Mouse (Mus musculus) midbrain, embryonic 16.5 days (tissue): Measurements from ENCODE around the gene Olfr63. TPM values are rescaled to one million over a fixed set of nuclear protein-coding genes. Genes with fewer than 3 reads are reported as not detected.
A peak's percentile ranks its signal among the peaks of the same experiment; 100 is the strongest.
"Not testable (repeated sequence)": the region's sequence is repeated elsewhere in the genome, so short reads cannot be mapped to it uniquely, and the experiment has no call there.

Source experiments
- ATAC-seq: fragments of 200-750 bp; cut with Nextera tagmentation; 2 replicates; pipeline ENCODE4 v1.8.0; 2017; ENCODE audit warnings: moderate TSS enrichment
- H3K27ac ChIP-seq: fragments of 300-500 bp; sonication (generic); 2 replicates; pipeline ENCODE4 v1.5.1; 2014; ENCODE audit warnings: mild to moderate bottlenecking, low read length, mixed read lengths
- H3K27me3 ChIP-seq: fragments of 300-500 bp; sonication (generic); 2 replicates; pipeline ENCODE4 v1.6.1; 2014; ENCODE audit warnings: low read depth, low read length, mixed read lengths; ENCODE audit not compliant: control insufficient read depth, insufficient read depth
- H3K36me3 ChIP-seq: fragments of 300-500 bp; sonication (generic); 2 replicates; pipeline ENCODE4 v1.6.1; 2014; ENCODE audit warnings: mild to moderate bottlenecking, low read length, moderate library complexity, mixed read lengths; ENCODE audit not compliant: control insufficient read depth, insufficient read depth
- H3K4me1 ChIP-seq: fragments of 300-500 bp; sonication (generic); 2 replicates; pipeline ENCODE4 v1.6.1; 2014; ENCODE audit warnings: mild to moderate bottlenecking, low read length, mixed read lengths; ENCODE audit not compliant: control insufficient read depth, insufficient read depth
- H3K4me2 ChIP-seq: fragments of 300-500 bp; sonication (generic); 2 replicates; pipeline ENCODE4 v1.6.1; 2014; ENCODE audit warnings: mild to moderate bottlenecking, low read length, mixed read lengths
- H3K4me3 ChIP-seq: fragments of 300-500 bp; sonication (generic); 2 replicates; pipeline ENCODE4 v1.5.1; 2014; ENCODE audit warnings: low read depth, mild to moderate bottlenecking, low read length, moderate library complexity, mixed read lengths
- H3K9ac ChIP-seq: fragments of 300-500 bp; sonication (generic); 2 replicates; pipeline ENCODE4 v1.6.1; 2014; ENCODE audit warnings: low read depth, low read length, mixed read lengths
- H3K9me3 ChIP-seq: fragments of 300-500 bp; sonication (generic); replicated peaks from 2 replicates; pipeline ENCODE4 v1.6.1; 2014; ENCODE audit warnings: mild to moderate bottlenecking, low read length, mixed read lengths; ENCODE audit not compliant: control insufficient read depth, poor library complexity, severe bottlenecking
- WGBS: fragments of 180-500 bp; shearing (Covaris S2); extraction: QIAGEN DNeasy Blood & Tissue Kit; methylation state at CpG from one replicate; pipeline ENCODE4 v1.1.7; 2014; 5-methylcytosine and 5-hydroxymethylcytosine counted together
- polyA plus RNA-seq: library from polyadenylated mRNA; unstranded; fragments of >200 nt; fragmentation: Nextera tagmentation; extraction: Ambion mirVana; gene quantifications from 2 replicates; pipeline ENCODE4 v1.2.1, GENCODE M21; 2015

Olfr63 gene
- 0.03 TPM in 1 of 2 replicates, not detected in the other for polyA plus RNA-seq

DNA sequence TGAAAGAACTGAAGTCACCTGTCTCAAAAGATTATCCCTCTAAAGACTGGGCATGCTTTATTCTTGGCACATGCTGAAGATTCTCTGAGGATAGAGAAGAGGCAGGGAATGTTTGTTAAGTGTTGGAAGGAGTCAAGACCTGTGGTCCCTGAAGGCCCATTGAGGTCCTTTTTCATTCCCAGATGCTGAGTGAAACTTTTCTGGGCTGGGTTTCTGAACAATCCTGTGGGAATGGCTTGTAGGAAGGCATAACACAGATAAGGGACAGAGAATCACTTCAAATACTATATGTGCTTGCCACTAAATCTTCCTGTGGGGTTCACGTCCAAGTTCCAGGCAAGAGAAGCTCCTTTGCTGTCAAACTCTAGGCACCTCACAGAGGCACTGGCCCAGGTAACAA, at the start of gene Olfr63:
TSS of gene Olfr63 (plus strand) at position 301 of the 400 bp plus-strand sequence.
- H3K4me1 ChIP-seq, result no peaks in the 10 kb centered on the region
- H3K4me3 ChIP-seq, result no peak within 1 kb of the TSS
- H3K27ac ChIP-seq, result no peak within 1 kb of the TSS
- H3K9ac ChIP-seq, result no peak within 1 kb of the TSS
- H3K36me3 ChIP-seq, result no peaks in the 10 kb centered on the region
- no peaks in the 10 kb centered on the region for H3K9me3 ChIP-seq
- no peak for ATAC-seq
- no peak within 1 kb of the TSS for H3K4me2 ChIP-seq
- H3K27me3 ChIP-seq, result no peaks in the 10 kb centered on the region; the same call in 1 of the 2 replicates
- 68% methylated on average over 1 of the region's 1 CpGs for WGBS

DNA sequence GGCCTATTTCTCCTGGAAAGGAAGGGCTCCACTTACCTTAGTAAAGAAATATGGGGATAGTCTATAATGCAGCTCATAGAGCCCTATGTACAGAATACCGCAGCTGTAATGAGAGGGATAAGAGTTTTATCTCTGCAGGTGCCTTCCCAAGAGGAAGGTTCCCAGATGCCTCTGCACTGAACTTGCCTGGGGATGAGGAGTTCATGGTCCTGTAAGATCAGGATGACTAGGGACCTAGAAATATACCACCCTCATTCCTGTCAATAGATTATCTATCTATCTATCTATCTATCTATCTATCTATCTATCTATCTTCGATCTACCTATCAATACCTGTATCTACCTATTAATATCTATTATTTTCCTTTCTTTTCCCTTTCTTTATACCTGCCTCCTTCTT, 42.9 kb upstream of the Olfr63 start, which contains the start of gene Olfr1564:
TSS of gene Olfr1564 (minus strand) at position 101 of the 400 bp plus-strand sequence.
- no peaks in the 10 kb centered on the region for H3K4me1 ChIP-seq
- ATAC-seq, result no peak
- H3K27me3 ChIP-seq, result no peaks in the 10 kb centered on the region
- H3K27ac ChIP-seq, result no peak within 1 kb of the TSS
- no peak within 1 kb of the TSS for H3K4me3 ChIP-seq
- H3K9me3 ChIP-seq, result peaks cover 7% of the 10 kb centered on the region
- H3K36me3 ChIP-seq, result no peaks in the 10 kb centered on the region
- 82% methylated on average over 2 of the region's 2 CpGs for WGBS
- H3K4me2 ChIP-seq, result no peak within 1 kb of the TSS
- H3K9ac ChIP-seq, result no peak within 1 kb of the TSS

DNA sequence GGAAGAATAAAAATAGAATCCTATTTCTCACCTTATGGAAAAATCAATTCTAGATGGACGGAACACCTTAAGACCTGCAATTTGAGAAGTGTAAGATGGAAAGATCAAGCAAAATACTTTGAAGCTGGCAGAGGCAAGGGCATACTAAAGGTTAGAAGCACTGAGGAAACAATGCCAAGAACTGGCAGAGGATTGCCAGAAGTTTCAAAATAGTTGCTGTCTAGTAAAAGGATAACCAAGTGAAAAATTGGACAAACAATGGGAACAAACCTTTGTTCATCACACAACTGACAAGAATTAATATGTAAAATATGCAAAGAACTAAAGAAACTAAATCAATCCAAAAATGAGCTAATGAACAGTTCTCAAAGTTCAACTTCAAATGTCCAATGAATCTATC, 27.8 kb upstream of the Olfr63 start:
- H3K4me1 ChIP-seq, H3K9ac ChIP-seq, H3K27me3 ChIP-seq, H3K4me2 ChIP-seq, H3K27ac ChIP-seq, H3K4me3 ChIP-seq, H3K9me3 ChIP-seq, ATAC-seq: not testable (repeated sequence)
- peaks cover 11% of the 10 kb centered on the region for H3K36me3 ChIP-seq
- WGBS, result 96% methylated on average over 1 of the region's 1 CpGs

DNA sequence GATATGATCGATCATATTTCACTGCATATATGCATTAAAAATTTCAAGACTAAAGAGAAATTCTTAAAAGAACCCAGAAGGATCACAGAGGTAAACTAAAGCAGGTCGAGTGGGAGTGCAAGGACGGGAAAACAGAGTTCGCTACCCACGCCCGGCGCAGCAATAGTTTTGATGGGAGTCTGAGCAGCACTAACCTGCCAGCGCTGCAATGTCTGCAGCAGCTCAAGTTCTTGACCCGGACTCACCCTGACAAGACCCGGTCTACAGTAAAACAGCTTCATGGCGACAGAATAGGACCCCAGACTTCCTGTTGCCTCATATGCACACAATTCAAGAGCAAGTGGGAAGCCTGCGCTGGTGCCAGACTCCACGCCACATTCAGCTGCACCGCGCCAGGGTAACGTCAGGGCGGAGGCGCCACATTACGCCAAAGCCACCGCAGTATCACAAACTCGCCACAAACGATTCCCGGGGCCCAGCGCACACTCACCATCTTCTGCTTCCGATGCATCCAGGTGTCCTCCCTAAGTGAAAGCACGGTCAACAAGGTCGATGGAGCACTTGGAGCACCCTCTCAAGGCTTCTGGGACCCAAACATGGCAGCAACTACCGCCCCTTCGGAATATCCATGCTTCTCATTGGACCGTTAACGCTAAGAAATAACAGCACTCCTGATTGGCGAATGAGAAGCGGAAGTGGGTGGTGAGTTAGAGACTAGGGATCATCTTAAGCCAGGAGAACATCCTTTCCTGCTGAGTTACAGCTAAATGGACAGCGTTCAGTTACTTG, 9.8 kb upstream of the Olfr63 start, which contains the start of gene Zfp955a:
TSS of gene Zfp955a (minus strand) at position 616 of the 789 bp plus-strand sequence.
- H3K4me1 ChIP-seq, H3K9ac ChIP-seq, H3K27ac ChIP-seq, H3K9me3 ChIP-seq, H3K36me3 ChIP-seq, H3K4me3 ChIP-seq, H3K27me3 ChIP-seq: not testable (repeated sequence)
- peak; percentile 100 for ATAC-seq
- H3K4me2 ChIP-seq, result peak within 1 kb of the TSS; percentile 19; the same call in 1 of the 2 replicates
- WGBS, result 63% methylated on average over 1 of the region's 34 CpGs

DNA sequence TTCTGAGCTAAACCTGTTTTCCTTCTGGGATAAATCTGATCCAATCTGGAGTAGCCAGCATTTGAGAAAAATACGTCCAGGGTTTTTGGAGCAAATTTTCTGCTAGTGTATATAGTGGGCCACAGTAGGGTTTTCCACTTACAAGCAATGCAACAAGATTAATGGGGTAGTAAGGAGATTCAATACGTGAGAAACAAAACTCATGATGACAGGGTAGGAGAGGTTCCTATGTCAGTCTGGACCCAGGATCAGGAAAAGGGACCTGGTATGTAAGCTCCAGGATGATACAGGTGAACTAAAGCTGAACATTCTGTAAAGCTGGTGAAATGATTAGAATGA, 9.2 kb upstream of the Olfr63 start:
- not testable (repeated sequence) for H3K4me1 ChIP-seq, H3K27ac ChIP-seq, H3K9ac ChIP-seq, H3K27me3 ChIP-seq, H3K9me3 ChIP-seq, H3K36me3 ChIP-seq, H3K4me3 ChIP-seq, H3K4me2 ChIP-seq
- no CpG with 5 or more reads among the region's 2 CpGs for WGBS
- ATAC-seq, result peak; percentile 50; the same call in 1 of the 2 replicates

DNA sequence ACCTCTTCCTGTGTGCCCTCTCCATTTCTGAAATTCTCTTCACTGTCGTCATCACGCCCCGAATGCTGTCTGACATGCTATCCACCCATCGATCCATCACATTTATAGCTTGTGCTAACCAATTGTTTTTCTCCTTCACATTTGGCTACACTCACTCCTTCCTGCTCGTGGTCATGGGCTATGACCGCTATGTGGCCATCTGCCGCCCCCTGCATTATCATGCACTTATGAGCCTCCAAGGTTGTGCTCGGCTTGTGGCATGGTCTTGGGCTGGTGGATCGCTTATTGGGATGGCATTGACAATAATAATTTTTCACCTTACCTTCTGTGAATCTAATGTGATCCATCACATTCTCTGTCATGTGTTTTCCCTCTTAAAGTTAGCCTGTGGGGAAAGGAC, 4.4 kb downstream of the Olfr63 start:
- no peak overlapping the region for H3K4me3 ChIP-seq
- no peak for ATAC-seq
- no peaks in the 10 kb centered on the region; the same call in 1 of the 2 replicates for H3K27me3 ChIP-seq
- H3K4me2 ChIP-seq, result no peak overlapping the region
- WGBS, result 90% methylated on average over 9 of the region's 9 CpGs
- no peaks in the 10 kb centered on the region for H3K9me3 ChIP-seq
- H3K4me1 ChIP-seq, result no peaks in the 10 kb centered on the region
- H3K9ac ChIP-seq, result no peak overlapping the region
- no peaks in the 10 kb centered on the region for H3K36me3 ChIP-seq
- no peak overlapping the region for H3K27ac ChIP-seq

DNA sequence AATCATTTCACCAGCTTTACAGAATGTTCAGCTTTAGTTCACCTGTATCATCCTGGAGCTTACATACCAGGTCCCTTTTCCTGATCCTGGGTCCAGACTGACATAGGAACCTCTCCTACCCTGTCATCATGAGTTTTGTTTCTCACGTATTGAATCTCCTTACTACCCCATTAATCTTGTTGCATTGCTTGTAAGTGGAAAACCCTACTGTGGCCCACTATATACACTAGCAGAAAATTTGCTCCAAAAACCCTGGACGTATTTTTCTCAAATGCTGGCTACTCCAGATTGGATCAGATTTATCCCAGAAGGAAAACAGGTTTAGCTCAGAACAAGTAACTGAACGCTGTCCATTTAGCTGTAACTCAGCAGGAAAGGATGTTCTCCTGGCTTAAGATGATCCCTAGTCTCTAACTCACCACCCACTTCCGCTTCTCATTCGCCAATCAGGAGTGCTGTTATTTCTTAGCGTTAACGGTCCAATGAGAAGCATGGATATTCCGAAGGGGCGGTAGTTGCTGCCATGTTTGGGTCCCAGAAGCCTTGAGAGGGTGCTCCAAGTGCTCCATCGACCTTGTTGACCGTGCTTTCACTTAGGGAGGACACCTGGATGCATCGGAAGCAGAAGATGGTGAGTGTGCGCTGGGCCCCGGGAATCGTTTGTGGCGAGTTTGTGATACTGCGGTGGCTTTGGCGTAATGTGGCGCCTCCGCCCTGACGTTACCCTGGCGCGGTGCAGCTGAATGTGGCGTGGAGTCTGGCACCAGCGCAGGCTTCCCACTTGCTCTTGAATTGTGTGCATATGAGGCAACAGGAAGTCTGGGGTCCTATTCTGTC, 24.8 kb downstream of the Olfr63 start, which contains the start of gene Zfp955b:
TSS of gene Zfp955b (plus strand) at position 506 of the 837 bp plus-strand sequence.
- H3K4me3 ChIP-seq, H3K9ac ChIP-seq, H3K27me3 ChIP-seq, H3K9me3 ChIP-seq, H3K36me3 ChIP-seq, H3K4me1 ChIP-seq, H3K27ac ChIP-seq: not testable (repeated sequence)
- peak; percentile 100 for ATAC-seq
- no CpG with 5 or more reads among the region's 25 CpGs for WGBS
- peak within 1 kb of the TSS; percentile 12; the same call in 1 of the 2 replicates for H3K4me2 ChIP-seq

DNA sequence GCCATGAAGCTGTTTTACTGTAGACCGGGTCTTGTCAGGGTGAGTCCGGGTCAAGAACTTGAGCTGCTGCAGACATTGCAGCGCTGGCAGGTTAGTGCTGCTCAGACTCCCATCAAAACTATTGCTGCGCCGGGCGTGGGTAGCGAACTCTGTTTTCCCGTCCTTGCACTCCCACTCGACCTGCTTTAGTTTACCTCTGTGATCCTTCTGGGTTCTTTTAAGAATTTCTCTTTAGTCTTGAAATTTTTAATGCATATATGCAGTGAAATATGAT, 25.3 kb downstream of the Olfr63 start:
- not testable (repeated sequence) for H3K4me2 ChIP-seq, H3K36me3 ChIP-seq, H3K4me1 ChIP-seq, H3K27me3 ChIP-seq, H3K9me3 ChIP-seq, H3K4me3 ChIP-seq, H3K27ac ChIP-seq, ATAC-seq, H3K9ac ChIP-seq
- no CpG with 5 or more reads among the region's 9 CpGs for WGBS
